Mouse (Mus musculus) kidney, postnatal 4 days (tissue): Measurements from ENCODE around the gene Dpagt1.
A peak's percentile ranks its signal among the peaks of the same experiment; 100 is the strongest.
"Not testable (repeated sequence)": the region's sequence is repeated elsewhere in the genome, so short reads cannot be mapped to it uniquely, and the experiment has no call there.

Experiments used
- DNase-seq, 2 experiments: peaks; one replicate each; pipeline ENCODE4 v3.0.0; 2021; ENCODE audit warnings: mixed read lengths in 2 of 2

Gene Dpagt1

GRCm38 (mm10) chr9:44318826-44319095 lies 7.1 kb upstream of the Dpagt1 start:
- DNase-seq = peak; percentile 21 to 40

GRCm38 (mm10) chr9:44319105-44319886 lies 6.5 kb upstream of the Dpagt1 start:
- peak in 1 of 2 experiments; percentile 69 for DNase-seq

GRCm38 (mm10) chr9:44319887-44320798 lies 5.7 kb upstream of the Dpagt1 start, which contains the start of gene C2cd2l:
C2cd2l (minus strand) TSS chr9:44320285.
- peak; percentile 89 to 95 for DNase-seq

- DNase-seq = no peak
These were observed 5.1 kb upstream of the Dpagt1 start for GRCm38 (mm10) chr9:44320799-44321133.

- DNase-seq = not testable (repeated sequence)
These were observed 2.2 kb upstream of the Dpagt1 start for GRCm38 (mm10) chr9:44323656-44324055.

GRCm38 (mm10) chr9:44324147-44324546 lies 1.7 kb upstream of the Dpagt1 start:
- DNase-seq = no peak

- not testable (repeated sequence) for DNase-seq
These were observed 619 bp upstream of the Dpagt1 start for GRCm38 (mm10) chr9:44325032-44325767.

- DNase-seq = peak; percentile 84 to 91
These were observed 698 bp downstream of the Dpagt1 start for GRCm38 (mm10) chr9:44326371-44327063.

GRCm38 (mm10) chr9:44327064-44327711 lies 1.4 kb downstream of the Dpagt1 start:
- peak; percentile 44 to 57 for DNase-seq

GRCm38 (mm10) chr9:44327926-44328325 lies 2.1 kb downstream of the Dpagt1 start:
- no peak for DNase-seq

GRCm38 (mm10) chr9:44330736-44331135 lies 4.9 kb downstream of the Dpagt1 start:
- no peak for DNase-seq

GRCm38 (mm10) chr9:44332918-44333638 lies 7.3 kb downstream of the Dpagt1 start:
- DNase-seq = no peak

- peak; percentile 97 to 99 for DNase-seq
These were observed 8.8 kb downstream of the Dpagt1 start, which contains the start of gene H2afx for GRCm38 (mm10) chr9:44334396-44335330. H2afx (plus strand) TSS chr9:44334694.

- DNase-seq = peak in 1 of 2 experiments; percentile 54
These were observed 9.7 kb downstream of the Dpagt1 start for GRCm38 (mm10) chr9:44335331-44336092.

- no peak for DNase-seq
These were observed 10.2 kb downstream of the Dpagt1 start for GRCm38 (mm10) chr9:44336093-44336406.

GRCm38 (mm10) chr9:44336513-44336912 lies 10.7 kb downstream of the Dpagt1 start:
- not testable (repeated sequence) for DNase-seq

- DNase-seq = no peak
These were observed 11.1 kb downstream of the Dpagt1 start for GRCm38 (mm10) chr9:44336964-44337363.

GRCm38 (mm10) chr9:44337436-44338169 lies 11.8 kb downstream of the Dpagt1 start:
- peak; percentile 27 to 29 for DNase-seq

- DNase-seq = no peak
These were observed 12.8 kb downstream of the Dpagt1 start for GRCm38 (mm10) chr9:44338574-44338973.
